Mouse (Mus musculus) yolk sac, embryonic 10.5 days (tissue): Measurements from ENCODE around the gene Adamts13.
A peak's percentile ranks its signal among the peaks of the same experiment; 100 is the strongest.

Source experiments
- DNase-seq: peaks from one replicate; pipeline ENCODE4 v3.0.0-alpha.2; 2017; ENCODE audit warnings: low spot score

The Adamts13 gene

DNA sequence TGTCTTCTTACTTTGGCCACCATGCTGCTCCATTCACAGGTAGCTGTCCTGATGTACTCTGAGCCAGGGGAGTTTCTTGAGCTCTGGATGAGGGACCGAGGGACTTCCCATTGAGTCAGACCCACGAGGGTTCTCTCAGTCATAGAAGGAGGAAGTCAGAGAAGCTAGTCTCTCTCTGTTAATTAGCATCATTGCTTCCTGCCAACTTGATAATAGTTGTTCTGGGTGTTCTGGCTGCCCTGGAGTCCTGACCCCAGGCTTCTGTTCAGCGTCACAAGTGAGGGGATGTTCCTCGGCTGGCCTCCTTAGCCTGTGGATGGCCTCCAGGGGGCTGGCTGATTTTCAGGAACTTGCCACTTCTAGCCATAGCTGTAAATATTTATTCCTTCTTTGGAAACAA lies 744 bp downstream of the Adamts13 start:
- DNase-seq, result peak; percentile 39

- no peak for DNase-seq
These were observed 7.1 kb downstream of the Adamts13 start for GRCm38 (mm10) chr2:26980361-26980760.

GRCm38 (mm10) chr2:26984179-26984578 lies 11.0 kb downstream of the Adamts13 start:
- no peak for DNase-seq

DNA sequence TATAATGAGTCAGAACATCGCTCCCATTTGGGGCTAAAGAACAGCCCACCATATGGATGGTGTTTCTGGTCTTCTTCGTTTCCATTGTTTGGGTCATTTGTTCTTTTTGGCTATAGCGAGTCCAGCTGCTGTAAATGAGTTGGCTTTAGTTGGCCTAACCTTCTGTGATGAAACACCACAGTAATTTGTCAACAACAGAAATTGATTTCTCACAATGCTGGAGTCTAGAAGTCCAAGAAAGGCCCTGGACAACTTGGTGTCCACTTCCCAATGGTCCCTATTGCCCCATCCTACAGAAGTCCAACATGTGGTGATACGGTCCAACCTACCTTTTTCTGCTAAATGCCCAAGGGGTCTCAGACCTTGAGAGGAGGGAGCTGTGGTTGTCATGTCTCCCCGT lies 11.4 kb downstream of the Adamts13 start:
- DNase-seq, result no peak

DNA sequence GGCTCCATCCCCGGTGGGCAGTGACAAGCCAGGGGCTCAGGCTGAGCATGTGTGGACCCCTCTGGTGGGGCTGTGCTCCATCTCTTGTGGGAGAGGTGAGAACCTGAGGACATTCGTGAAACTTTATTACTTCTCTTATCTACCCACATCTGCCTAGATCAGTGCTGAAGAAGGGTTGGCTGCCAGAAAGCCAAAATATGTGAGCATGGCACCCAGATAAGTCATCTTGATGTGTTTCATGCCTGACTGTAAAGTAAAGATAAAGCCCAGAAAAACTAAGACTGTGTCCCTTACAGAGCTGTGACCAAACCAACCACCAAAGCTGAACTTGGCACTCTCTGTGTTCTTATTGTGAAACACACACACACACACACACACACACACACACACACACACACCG lies 20.7 kb downstream of the Adamts13 start:
- no peak for DNase-seq

DNA sequence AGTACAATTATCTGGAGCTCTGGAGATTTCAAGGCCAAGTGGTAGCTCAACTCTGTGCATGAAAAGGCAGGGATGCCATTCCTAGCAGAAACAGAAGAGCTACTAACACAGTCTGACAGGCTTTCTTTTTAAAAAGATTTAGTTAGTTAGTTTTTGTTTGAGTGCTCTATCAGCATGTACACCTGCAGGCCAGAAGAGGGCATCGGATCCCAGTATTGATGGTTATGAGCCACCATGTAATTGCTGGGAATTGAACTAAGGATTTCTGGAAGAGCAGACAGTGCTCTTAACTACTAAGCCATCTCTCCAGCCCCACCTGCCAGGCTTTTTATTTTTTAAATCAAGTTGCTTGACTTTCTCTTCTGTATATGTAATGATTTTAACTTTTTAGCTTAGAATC lies 24.3 kb downstream of the Adamts13 start:
- no peak for DNase-seq

- no peak for DNase-seq
These were observed 24.8 kb downstream of the Adamts13 start for GRCm38 (mm10) chr2:26997993-26998392.

DNA sequence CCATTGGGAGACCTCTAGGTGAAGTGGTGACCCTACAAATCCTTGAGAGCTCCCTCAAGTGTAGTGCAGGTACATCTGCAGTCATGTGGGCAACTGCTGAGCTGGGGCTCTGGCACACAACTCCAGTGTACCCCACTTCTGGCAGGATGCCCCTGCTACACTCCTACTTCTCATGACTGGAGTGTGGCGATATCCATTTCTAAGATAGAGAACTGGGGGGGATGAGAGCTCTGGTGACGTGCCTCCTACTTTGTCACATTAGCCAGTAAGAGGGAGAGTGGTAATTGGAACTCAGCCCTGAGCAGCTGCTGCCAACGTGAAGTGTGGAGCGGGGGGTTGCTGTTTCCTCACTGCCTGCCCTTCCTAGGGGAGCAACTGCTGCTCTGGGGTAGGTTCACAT lies 33.0 kb downstream of the Adamts13 start:
- no peak for DNase-seq

- DNase-seq, result no peak
These were observed 34.5 kb downstream of the Adamts13 start for GRCm38 (mm10) chr2:27007701-27008100.

GRCm38 (mm10) chr2:27009714-27010244 lies 36.6 kb downstream of the Adamts13 start, which contains the start of gene Cacfd1:
Gene Cacfd1, plus strand, starts transcription at chr2:27009926.
- peak; percentile 95 for DNase-seq

DNA sequence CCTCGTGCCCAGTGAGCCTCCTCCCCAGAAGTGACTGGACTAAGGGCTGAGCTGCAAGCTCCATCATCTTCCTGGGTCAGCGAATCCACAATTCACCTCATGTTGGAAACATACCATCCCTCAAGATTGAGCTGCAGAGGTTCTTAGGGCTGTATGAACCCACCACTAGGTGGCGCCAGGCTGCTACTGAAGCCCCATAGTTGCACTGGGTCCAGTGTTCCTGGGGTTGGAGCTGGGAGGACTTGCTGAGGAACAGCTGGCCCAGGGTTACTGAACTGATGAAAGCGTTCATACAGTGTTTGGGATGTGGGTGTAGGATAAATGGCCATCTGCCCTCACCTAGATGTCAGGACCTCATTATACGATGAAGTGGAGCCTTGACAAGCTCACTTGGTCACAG lies 44.6 kb downstream of the Adamts13 start:
- no peak for DNase-seq

DNA sequence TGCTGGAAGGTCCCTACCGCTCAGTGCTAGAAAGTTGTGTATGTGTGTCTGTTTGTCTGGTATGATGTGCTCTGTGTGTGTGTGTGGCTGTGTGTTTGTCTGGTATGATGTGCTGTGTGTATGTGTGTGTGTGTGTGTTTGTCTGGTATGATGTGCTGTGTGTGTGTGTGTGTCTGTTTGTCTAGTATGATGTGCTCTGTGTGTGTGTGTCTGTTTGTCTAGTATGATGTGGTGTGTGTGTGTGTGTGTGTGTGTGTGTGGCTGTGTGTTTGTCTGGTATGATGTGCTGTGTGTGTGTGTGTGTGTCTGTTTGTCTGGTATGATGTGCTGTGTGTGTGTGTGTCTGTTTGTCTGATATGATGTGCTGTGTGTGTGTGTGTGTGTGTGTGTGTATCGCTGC lies 46.3 kb downstream of the Adamts13 start:
- DNase-seq, result no peak

GRCm38 (mm10) chr2:27021103-27021502 lies 47.9 kb downstream of the Adamts13 start:
- no peak for DNase-seq

DNA sequence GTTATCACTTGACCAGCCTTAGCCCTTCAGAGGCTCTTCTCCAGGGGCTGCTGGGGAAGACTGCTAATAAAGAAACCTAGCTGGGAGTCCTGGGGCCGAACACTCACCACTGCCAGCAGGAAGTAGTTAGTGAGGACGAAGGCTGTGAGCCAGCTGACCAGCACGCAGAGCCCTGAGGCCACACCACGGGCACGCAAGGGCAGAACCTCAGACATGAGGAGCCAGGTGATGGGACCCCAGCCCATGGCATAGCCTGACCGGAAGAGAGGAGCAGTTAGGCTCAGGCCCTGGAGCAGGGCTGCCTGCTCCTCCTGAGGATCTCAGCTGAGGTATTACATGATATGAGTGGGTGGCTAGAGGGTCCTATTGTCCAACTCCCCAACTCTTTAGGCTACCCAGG lies 49.4 kb downstream of the Adamts13 start:
- no peak for DNase-seq

- DNase-seq, result no peak
These were observed 50.9 kb downstream of the Adamts13 start for GRCm38 (mm10) chr2:27024136-27024535.

GRCm38 (mm10) chr2:27025545-27025944 lies 52.3 kb downstream of the Adamts13 start:
- DNase-seq, result no peak

- DNase-seq, result no peak
These were observed 53.1 kb downstream of the Adamts13 start for GRCm38 (mm10) chr2:27026332-27026731.

- DNase-seq, result no peak
These were observed 53.8 kb downstream of the Adamts13 start for GRCm38 (mm10) chr2:27026857-27027617.

GRCm38 (mm10) chr2:27027618-27028436 lies 54.6 kb downstream of the Adamts13 start, which contains the start of gene Slc2a6:
Gene Slc2a6, minus strand, starts transcription at chr2:27027998.
- peak; percentile 81 for DNase-seq

DNA sequence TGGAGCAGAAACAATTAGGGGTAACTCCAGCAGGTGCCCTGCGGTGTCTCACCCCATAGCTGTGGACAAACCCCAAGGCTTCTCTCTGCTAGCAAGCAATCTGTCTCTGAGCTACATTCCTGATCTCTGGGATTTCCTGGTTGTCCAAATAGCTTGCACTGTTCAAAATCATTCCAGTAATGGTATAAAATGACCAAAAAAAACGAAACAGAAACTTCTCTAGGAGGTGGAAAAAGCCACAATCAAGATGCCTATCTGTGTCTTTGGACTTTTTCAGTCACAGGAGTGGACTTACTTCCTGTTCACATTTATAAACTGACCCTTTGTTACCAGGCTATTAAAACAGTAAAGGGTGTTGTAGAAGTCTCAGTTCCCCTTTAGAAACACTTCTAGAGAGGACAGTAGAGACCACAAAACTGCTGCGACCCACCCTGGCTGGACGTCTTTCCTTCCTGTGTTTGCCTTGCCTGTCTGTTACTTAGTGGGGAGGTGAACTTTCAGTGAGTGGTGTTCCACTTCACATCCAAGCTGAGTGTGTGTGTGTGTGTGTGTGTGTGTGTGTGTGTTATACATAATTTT lies 55.3 kb downstream of the Adamts13 start:
- no peak for DNase-seq

- DNase-seq, result no peak
These were observed 59.1 kb downstream of the Adamts13 start for GRCm38 (mm10) chr2:27032361-27032760.

GRCm38 (mm10) chr2:27036003-27036402 lies 62.8 kb downstream of the Adamts13 start:
- no peak for DNase-seq

GRCm38 (mm10) chr2:27037008-27037407 lies 63.8 kb downstream of the Adamts13 start:
- no peak for DNase-seq
